Mouse (Mus musculus) brain, embryonic 14.5 days (tissue): ENCODE results near the gene Cradd.

Experiments
- CTCF ChIP-seq: fragments of 200-500 bp; IDR thresholded peaks from 2 replicates; pipeline ENCODE4 v1.5.1; 2012; ENCODE audit warnings: inconsistent platforms, mild to moderate bottlenecking, moderate library complexity, borderline replicate concordance; ENCODE audit not compliant: insufficient read depth, insufficient read length; ENCODE audit errors: extremely low read depth
- POLR2A ChIP-seq: fragments of 200-500 bp; IDR thresholded peaks from 2 replicates; pipeline ENCODE4 v1.6.1; 2012; ENCODE audit warnings: mild to moderate bottlenecking, inconsistent platforms, borderline replicate concordance; ENCODE audit not compliant: poor library complexity, insufficient read depth, insufficient read length, severe bottlenecking; ENCODE audit errors: extremely low read depth

GRCm38 (mm10) chr10:95255018-95255680 is 68.8 kb downstream of the Cradd start:
- TF ChIP-seq CTCF: no peak
- no peak for TF ChIP-seq POLR2A
